Mouse (Mus musculus) intestine, postnatal 0 days (tissue): Measurements from ENCODE around the gene Uap1. TPM values are rescaled to one million over a fixed set of nuclear protein-coding genes. Genes with fewer than 3 reads are reported as not detected.

Experiments used
- ATAC-seq: fragments of 200-750 bp; cut with Nextera tagmentation; 2 replicates; pipeline ENCODE4 v1.8.0; 2017; ENCODE audit warnings: mild to moderate bottlenecking, moderate TSS enrichment, moderate library complexity
- H3K27ac ChIP-seq: fragments of 300-500 bp; sonication (generic); 2 replicates; pipeline ENCODE4 v1.5.1; 2014; ENCODE audit warnings: mild to moderate bottlenecking, low read depth, low read length, moderate library complexity
- H3K27me3 ChIP-seq: fragments of 300-500 bp; sonication (generic); replicated peaks from 2 replicates; pipeline ENCODE4 v1.6.1; 2014; ENCODE audit warnings: low read length, mixed read lengths; ENCODE audit not compliant: control insufficient read depth, insufficient read depth
- H3K36me3 ChIP-seq: fragments of 300-500 bp; sonication (generic); 2 replicates; pipeline ENCODE4 v1.6.1; 2014; ENCODE audit warnings: mild to moderate bottlenecking, moderate library complexity; ENCODE audit not compliant: control insufficient read depth, insufficient read depth
- H3K4me1 ChIP-seq: fragments of 300-500 bp; sonication (generic); replicated peaks from 2 replicates; pipeline ENCODE4 v1.6.1; 2014; ENCODE audit warnings: antibody characterized with exemption, low read length, mixed read lengths; ENCODE audit not compliant: control insufficient read depth, insufficient read depth
- H3K4me2 ChIP-seq: fragments of 300-500 bp; sonication (generic); replicated peaks from 2 replicates; pipeline ENCODE4 v1.6.1; 2014; ENCODE audit warnings: low read depth, mild to moderate bottlenecking, moderate library complexity
- H3K4me3 ChIP-seq: fragments of 300-500 bp; sonication (generic); 2 replicates; pipeline ENCODE4 v1.5.1; 2014; ENCODE audit warnings: low read depth, low read length
- H3K9ac ChIP-seq: fragments of 300-500 bp; sonication (generic); 2 replicates; pipeline ENCODE4 v1.6.1; 2014; ENCODE audit warnings: mild to moderate bottlenecking, low read depth, low read length
- H3K9me3 ChIP-seq: fragments of 300-500 bp; sonication (generic); 2 replicates; pipeline ENCODE4 v1.6.1; 2016; ENCODE audit warnings: mixed run types; ENCODE audit not compliant: control insufficient read depth
- CTCF ChIP-seq: sonication (generic); IDR thresholded peaks from 2 replicates; pipeline ENCODE4 v1.5.1; 2016; ENCODE audit warnings: low read depth, mild to moderate bottlenecking, control low read depth, antibody characterized with exemption, moderate library complexity
- WGBS: fragments of 180-500 bp; shearing (Covaris S2); extraction: QIAGEN DNeasy Blood & Tissue Kit; methylation state at CpG from one replicate; pipeline ENCODE4 v1.1.7; 2014; 5-methylcytosine and 5-hydroxymethylcytosine counted together
- polyA plus RNA-seq: library from polyadenylated mRNA; unstranded; fragments of >200 nt; fragmentation: Nextera tagmentation; extraction: Ambion mirVana; gene quantifications from 2 replicates; pipeline ENCODE4 v1.2.1, GENCODE M21; 2015

Gene Uap1
- polyA plus RNA-seq = 22.3 TPM in 2 replicates

DNA sequence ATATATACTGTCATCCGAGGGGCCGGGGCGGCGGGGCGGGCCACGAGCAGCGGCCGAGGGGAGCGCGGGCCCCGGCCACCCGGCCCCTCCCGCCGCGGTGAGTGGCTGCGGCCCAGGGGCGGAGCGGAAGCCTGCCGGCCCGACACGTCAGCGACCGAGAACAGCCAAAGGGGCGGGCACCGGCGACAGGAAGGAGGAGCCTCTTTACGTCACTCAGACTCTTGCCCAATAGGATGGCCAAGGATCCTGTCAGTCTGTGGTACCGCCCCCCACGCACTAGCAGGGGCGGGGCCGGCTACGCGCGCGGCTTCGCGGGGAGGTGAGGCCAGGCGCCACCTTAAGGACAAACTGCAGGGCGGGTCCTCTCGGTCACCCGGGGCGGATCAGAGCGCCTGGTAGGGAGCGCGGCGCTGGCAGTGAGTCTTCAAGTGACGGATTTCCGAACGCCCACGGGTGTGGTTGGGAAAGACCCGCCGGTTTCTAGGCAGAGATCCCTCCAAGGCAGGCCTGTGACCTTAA, at the start of gene Uap1:
Gene Uap1, minus strand, starts transcription at position 144 of the 519 bp plus-strand sequence.
- peak within 1 kb of the TSS; percentile 78 for H3K9ac ChIP-seq
- peak within 1 kb of the TSS; percentile 83 for H3K4me2 ChIP-seq
- peak within 1 kb of the TSS; percentile 84 for H3K27ac ChIP-seq
- under 1% methylated on average over 50 of the region's 52 CpGs for WGBS
- peak within 1 kb of the TSS; percentile 90 for H3K4me3 ChIP-seq
- no peaks in the 10 kb centered on the region for H3K27me3 ChIP-seq
- no peaks in the 10 kb centered on the region for H3K9me3 ChIP-seq
- peak; percentile 97 for ATAC-seq
- TF ChIP-seq CTCF = peak; percentile 77
- H3K36me3 ChIP-seq = no peaks in the 10 kb centered on the region
- peaks cover 3% of the 10 kb centered on the region; the same call in 1 of the 2 replicates for H3K4me1 ChIP-seq

DNA sequence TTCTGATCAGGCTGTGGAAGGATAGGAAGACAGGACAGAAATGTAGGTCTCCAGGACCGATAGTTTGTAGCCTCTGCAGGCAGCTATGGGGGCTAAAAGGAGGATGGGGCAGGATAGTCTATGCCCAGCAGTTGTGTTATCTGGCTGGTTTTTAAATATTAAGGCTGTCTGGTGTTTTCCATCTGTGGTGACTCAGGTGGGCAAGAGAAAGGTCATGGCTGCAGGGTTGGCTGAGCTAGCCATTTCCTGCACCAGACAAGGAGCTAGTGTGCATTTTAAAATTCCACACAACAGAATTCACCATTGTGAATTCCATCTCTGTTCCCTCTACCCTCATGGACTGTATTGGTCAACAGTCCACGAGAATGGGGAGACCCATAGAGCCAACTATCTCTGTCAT, 48.5 kb upstream of the Uap1 start:
- no peaks in the 10 kb centered on the region for H3K9me3 ChIP-seq
- no peak for TF ChIP-seq CTCF
- no peak overlapping the region for H3K27ac ChIP-seq
- no peaks in the 10 kb centered on the region for H3K36me3 ChIP-seq
- ATAC-seq = no peak
- H3K27me3 ChIP-seq = no peaks in the 10 kb centered on the region
- no peak overlapping the region for H3K4me3 ChIP-seq
- 86% methylated on average over 2 of the region's 2 CpGs for WGBS
- no peak overlapping the region for H3K4me2 ChIP-seq
- H3K4me1 ChIP-seq = no peaks in the 10 kb centered on the region
- no peak overlapping the region for H3K9ac ChIP-seq

DNA sequence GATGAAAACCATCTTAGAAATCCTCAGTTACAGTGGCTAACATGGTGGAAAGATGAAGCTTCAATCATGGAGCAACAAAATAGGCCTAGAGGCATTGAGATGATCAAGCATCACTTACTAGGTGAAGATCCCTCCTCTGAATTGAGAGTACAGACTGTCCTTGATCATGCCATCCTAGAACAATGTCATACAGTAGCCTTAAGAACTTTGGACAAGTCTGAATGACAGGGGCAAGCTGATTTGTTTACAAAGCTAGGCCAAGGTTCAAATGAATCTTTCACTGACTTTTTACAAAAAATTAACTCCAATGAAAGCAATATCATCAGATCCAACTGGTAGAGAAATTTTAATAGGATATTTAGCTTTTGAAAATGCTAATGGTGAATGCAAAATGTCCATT, 45.6 kb upstream of the Uap1 start:
- Histone ChIP-seq H3K27ac (no peak overlapping the region), H3K9me3 (no peaks in the 10 kb centered on the region), H3K9ac (no peak overlapping the region), H3K4me1 (no peaks in the 10 kb centered on the region), H3K4me3 (no peak overlapping the region), H3K27me3 (no peaks in the 10 kb centered on the region), H3K36me3 (no peaks in the 10 kb centered on the region), H3K4me2 (no peak overlapping the region)
- no peak for ATAC-seq
- TF ChIP-seq CTCF = no peak

DNA sequence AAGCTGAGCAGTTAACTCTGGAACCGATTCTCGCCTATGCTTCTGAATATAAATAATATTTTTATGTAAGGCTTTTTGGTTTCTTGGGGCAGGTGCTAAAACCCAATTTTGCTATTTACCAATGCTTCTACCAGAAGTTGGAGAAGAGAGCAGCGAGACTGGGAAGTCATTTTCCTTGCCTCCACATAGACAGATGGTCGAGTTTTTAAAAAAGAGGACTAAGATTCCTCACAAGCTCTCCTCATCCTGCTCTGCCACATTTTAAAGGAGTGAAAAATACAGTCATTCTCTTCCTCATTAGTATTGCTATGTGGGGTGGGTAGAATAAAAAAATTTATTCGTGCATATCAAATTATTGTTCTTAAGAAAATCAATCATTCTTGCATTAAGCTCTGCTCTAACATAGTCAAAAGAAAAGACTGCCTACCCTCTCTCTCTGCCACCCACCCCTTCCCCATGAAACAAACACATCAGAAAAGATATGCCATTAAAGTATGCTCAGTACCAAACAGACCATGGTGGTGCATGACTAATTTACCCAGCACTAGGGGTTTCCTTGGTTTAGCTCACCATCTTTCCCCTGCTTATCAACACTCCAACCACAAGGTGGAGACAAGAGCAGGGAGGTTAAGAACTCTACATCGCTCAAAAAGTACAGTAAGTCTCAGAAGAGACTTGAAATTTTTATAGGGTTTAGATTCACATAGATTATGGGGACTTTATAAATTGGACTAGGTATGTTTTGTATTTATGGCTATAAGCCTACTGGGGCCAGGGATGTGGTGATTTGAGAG, 43.5 kb upstream of the Uap1 start:
- Histone ChIP-seq H3K36me3 (no peaks in the 10 kb centered on the region), H3K4me2 (no peak overlapping the region), H3K4me3 (no peak overlapping the region), H3K9ac (no peak overlapping the region), H3K4me1 (no peaks in the 10 kb centered on the region), H3K27me3 (no peaks in the 10 kb centered on the region), H3K27ac (no peak overlapping the region), H3K9me3 (no peaks in the 10 kb centered on the region)
- no peak for ATAC-seq
- 82% methylated on average over 6 of the region's 6 CpGs for WGBS
- TF ChIP-seq CTCF = peak; percentile 69

DNA sequence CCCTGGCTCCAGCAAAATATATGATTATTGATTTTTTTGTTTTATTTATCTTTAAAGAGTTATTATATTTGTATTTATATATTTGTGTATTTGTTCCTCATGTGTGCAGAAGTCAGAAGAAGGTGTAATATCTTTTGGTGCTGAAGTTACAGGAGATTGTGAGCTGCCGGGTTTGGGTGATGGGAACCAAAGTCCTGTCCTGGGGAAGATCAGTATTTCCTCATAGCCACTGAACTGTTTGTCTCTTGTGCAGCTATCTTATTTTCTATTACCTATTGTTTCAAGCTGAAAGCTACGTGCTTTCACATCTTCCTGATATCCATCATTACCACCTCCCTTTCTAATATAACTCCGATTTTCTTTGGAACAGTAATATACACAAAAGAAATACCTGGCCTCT, 40.8 kb upstream of the Uap1 start:
- Histone ChIP-seq H3K4me3 (peak overlapping the region; percentile 94), H3K9ac (peak overlapping the region; percentile 94; the same call in 1 of the 2 replicates), H3K4me2 (peak overlapping the region; percentile 79), H3K9me3 (no peaks in the 10 kb centered on the region), H3K27ac (no peak overlapping the region), H3K4me1 (no peaks in the 10 kb centered on the region), H3K36me3 (peaks cover 9% of the 10 kb centered on the region; the same call in 1 of the 2 replicates), H3K27me3 (no peaks in the 10 kb centered on the region)
- WGBS = 63% methylated on average over 3 of the region's 3 CpGs
- TF ChIP-seq CTCF = no peak
- ATAC-seq = peak; percentile 7; the same call in 1 of the 2 replicates

DNA sequence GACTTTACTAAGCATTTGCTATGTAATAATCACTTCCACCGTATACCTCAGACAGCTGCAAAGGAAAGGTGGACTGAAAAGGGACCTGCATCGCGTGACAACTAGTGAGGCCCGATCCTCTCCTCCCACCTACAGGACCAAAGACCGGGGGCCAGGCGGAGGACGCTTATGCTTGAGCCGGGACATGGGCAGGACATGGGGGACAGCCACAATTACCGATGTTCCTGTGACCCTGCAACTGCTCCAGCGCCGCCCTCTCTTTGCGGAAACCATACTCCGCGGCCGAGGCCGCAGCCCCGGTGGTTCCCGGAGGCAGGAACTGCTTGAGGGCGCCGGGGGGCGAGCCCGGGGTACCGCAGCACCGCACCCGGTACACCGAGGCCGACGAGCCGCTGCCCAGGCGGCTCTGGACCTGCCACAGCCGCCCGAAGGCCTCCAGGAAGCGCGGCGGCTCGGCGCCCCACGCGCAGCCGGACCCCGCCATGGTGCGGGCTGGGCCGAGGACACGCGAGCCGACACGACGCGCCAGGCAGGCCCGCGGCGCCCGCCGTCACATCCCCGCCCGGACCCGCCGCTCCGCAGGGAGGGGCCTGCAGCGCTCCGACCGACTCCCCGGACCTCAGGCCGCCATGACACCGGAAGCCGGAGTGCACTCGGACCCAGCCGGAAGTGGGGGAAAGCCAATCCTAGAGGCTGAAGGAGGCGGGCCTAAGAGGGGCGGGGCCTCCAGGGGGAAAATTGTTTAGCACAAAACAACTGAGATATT, 40.2 kb upstream of the Uap1 start, which contains the start of gene Uhmk1:
Gene Uhmk1, minus strand, starts transcription at position 641 of the 766 bp plus-strand sequence.
- H3K9me3 ChIP-seq = no peaks in the 10 kb centered on the region
- H3K4me3 ChIP-seq = peak within 1 kb of the TSS; percentile 94
- H3K9ac ChIP-seq = peak within 1 kb of the TSS; percentile 94
- under 1% methylated on average over 59 of the region's 70 CpGs for WGBS
- H3K27me3 ChIP-seq = no peaks in the 10 kb centered on the region
- H3K36me3 ChIP-seq = peaks cover 14% of the 10 kb centered on the region; the same call in 1 of the 2 replicates
- TF ChIP-seq CTCF = no peak
- H3K27ac ChIP-seq = peak within 1 kb of the TSS; percentile 90
- H3K4me1 ChIP-seq = no peaks in the 10 kb centered on the region
- peak; percentile 98 for ATAC-seq
- H3K4me2 ChIP-seq = peak within 1 kb of the TSS; percentile 79
